Mouse (Mus musculus) heart, embryonic 15.5 days (tissue): ENCODE data around the gene Klhl15. TPM values are rescaled to one million over a fixed set of nuclear protein-coding genes. Genes with fewer than 3 reads are reported as not detected.

Experiments
- ATAC-seq: fragments of 200-750 bp; cut with Nextera tagmentation; replicated peaks from 2 replicates; pipeline ENCODE4 v1.8.0; 2017; ENCODE audit warnings: low read depth, moderate TSS enrichment; ENCODE audit not compliant: insufficient number of reproducible peaks, insufficient read depth, low FRiP score
- H3K27ac ChIP-seq: fragments of 300-500 bp; sonication (generic); 2 replicates; pipeline ENCODE4 v1.5.1; 2015; ENCODE audit warnings: mild to moderate bottlenecking, inconsistent platforms
- H3K27me3 ChIP-seq: fragments of 300-500 bp; sonication (generic); 2 replicates; pipeline ENCODE4 v1.6.1; 2015; ENCODE audit warnings: inconsistent platforms
- H3K36me3 ChIP-seq: fragments of 300-500 bp; sonication (generic); 2 replicates; pipeline ENCODE4 v1.6.1; 2015; ENCODE audit warnings: mild to moderate bottlenecking, inconsistent platforms
- H3K4me1 ChIP-seq: fragments of 300-500 bp; sonication (generic); replicated peaks from 2 replicates; pipeline ENCODE4 v1.6.1; 2015; ENCODE audit warnings: inconsistent platforms
- H3K4me2 ChIP-seq: fragments of 300-500 bp; sonication (generic); 2 replicates; pipeline ENCODE4 v1.6.1; 2015; ENCODE audit warnings: inconsistent platforms, mild to moderate bottlenecking, moderate library complexity
- H3K4me3 ChIP-seq: fragments of 300-500 bp; sonication (generic); 2 replicates; pipeline ENCODE4 v1.5.1; 2015; ENCODE audit warnings: mild to moderate bottlenecking, inconsistent platforms
- H3K9ac ChIP-seq: fragments of 300-500 bp; sonication (generic); 2 replicates; pipeline ENCODE4 v1.6.1; 2015; ENCODE audit warnings: mild to moderate bottlenecking, inconsistent platforms
- H3K9me3 ChIP-seq: fragments of 300-500 bp; sonication (generic); replicated peaks from 2 replicates; pipeline ENCODE4 v1.6.1; 2016; ENCODE audit warnings: inconsistent platforms
- WGBS: fragments of 180-500 bp; shearing (Covaris S2); methylation state at CpG from one replicate; pipeline ENCODE4 v1.1.7; 2015; ENCODE audit warnings: mixed read lengths; 5-methylcytosine and 5-hydroxymethylcytosine counted together
- microRNA-seq: library from miRNA; unstranded; fragments of <30 nt; microRNA quantifications from one replicate; pipeline ENCODE4, GENCODE M21; 2016
- polyA plus RNA-seq: library from polyadenylated mRNA; unstranded; fragments of >200 nt; fragmentation: Nextera tagmentation; extraction: Ambion mirVana; gene quantifications from 2 replicates; pipeline ENCODE4 v1.2.1, GENCODE M21; 2015

Klhl15 gene
- polyA plus RNA-seq, 1 experiment from 2014 or later = 4.4 TPM

GRCm38 (mm10) chrX:94288923-94289322 is 54.5 kb downstream of the Klhl15 start:
- Histone ChIP-seq H3K27ac (no peak overlapping the region), H3K27me3 (peaks cover 34% of the 10 kb centered on the region), H3K9ac (no peak overlapping the region), H3K36me3 (no peaks in the 10 kb centered on the region), H3K4me1 (no peaks in the 10 kb centered on the region), H3K4me3 (no peak overlapping the region), H3K4me2 (no peak overlapping the region), H3K9me3 (no peaks in the 10 kb centered on the region)
- ATAC-seq = no peak
- WGBS = 14% methylated on average over 2 of the region's 2 CpGs

GRCm38 (mm10) chrX:94302928-94303327 is 68.5 kb downstream of the Klhl15 start:
- Histone ChIP-seq H3K4me2 (no peak overlapping the region), H3K9ac (no peak overlapping the region), H3K9me3 (no peaks in the 10 kb centered on the region), H3K27ac (no peak overlapping the region), H3K27me3 (peaks cover 44% of the 10 kb centered on the region), H3K36me3 (no peaks in the 10 kb centered on the region), H3K4me1 (no peaks in the 10 kb centered on the region), H3K4me3 (no peak overlapping the region)
- WGBS = 49% methylated on average over 2 of the region's 2 CpGs
- ATAC-seq = no peak

DNA sequence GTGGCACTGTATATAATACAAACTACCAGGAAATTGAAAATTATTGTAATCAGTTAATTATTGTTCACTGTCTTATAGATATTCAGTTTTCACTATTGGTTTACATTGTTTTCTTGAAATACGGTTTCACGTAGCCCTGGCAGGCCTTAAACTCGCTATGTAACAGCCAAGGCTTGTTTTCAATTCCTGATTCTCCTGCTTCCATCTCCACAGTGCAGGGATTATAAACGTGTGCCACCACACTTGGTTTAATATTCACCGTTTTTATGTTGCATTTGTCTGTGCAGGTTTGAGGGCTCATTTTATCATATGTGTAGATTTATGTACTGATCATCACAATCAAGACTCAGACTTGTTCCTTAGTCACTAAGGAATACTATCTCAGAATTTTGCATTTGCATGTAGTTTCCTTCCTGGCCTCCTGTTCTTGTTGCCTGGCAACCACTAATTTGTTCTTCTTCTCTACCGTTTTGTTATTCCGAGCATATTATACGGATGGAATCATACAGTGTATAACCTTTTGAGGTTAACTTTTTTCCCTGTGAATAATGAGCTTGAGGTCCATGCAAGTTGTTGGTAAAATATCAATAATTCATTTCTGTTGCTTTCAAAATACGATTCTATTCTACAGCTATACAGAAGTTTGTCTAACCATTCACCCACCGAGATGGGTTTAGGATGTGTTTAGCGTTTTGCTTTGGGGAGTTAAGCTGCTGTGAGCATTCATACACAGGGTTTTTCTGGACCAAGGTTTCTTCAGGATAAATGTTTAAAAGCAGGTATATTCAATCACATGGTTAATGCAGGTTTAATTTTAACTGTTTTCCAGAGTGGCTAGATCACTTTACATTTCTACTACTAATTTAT is 86.9 kb downstream of the Klhl15 start:
- Histone ChIP-seq H3K4me2 (no peak overlapping the region), H3K9me3 (no peaks in the 10 kb centered on the region), H3K36me3 (no peaks in the 10 kb centered on the region), H3K4me1 (no peaks in the 10 kb centered on the region), H3K27me3 (peaks cover 44% of the 10 kb centered on the region), H3K9ac (no peak overlapping the region), H3K27ac (no peak overlapping the region), H3K4me3 (no peak overlapping the region)
- ATAC-seq = no peak
- WGBS = 80% methylated on average over 11 of the region's 11 CpGs

Small RNA genes lying within 50 kb of the gene (microRNA-seq; reads per million reads assigned to microRNA genes)
- not detected for gene Mir7673

Other genes starting within 250 kb of the Klhl15 start
- 19.9 and 20.2 TPM in 2 replicates for gene Zfx, start 110.9 kb upstream of the Klhl15 start, polyA plus RNA-seq
- 45.1 and 54.0 TPM in 2 replicates for gene Eif2s3x, start 21.7 kb upstream of the Klhl15 start, polyA plus RNA-seq
- gene Fam90a1b, start 132.2 kb downstream of the Klhl15 start, polyA plus RNA-seq = not detected in 2 replicates
- gene Apoo, start 132.5 kb downstream of the Klhl15 start, polyA plus RNA-seq = 178 and 229 TPM in 2 replicates